Mouse (Mus musculus) C2C12 (cell line): ENCODE data around the gene Cercam.

Experiments
- CEBPB ChIP-seq: IDR thresholded peaks from one replicate; pipeline ENCODE4 v1.6.1; 2011; ENCODE audit warnings: low read depth, mild to moderate bottlenecking, control low read depth, moderate library complexity
- CTCF ChIP-seq: IDR thresholded peaks from one replicate; pipeline ENCODE4 v1.5.1; 2011; ENCODE audit not compliant: control insufficient read depth, insufficient read depth, insufficient read length
- FOSL1 ChIP-seq: IDR thresholded peaks from one replicate; pipeline ENCODE4 v1.8.0; 2011; ENCODE audit warnings: mild to moderate bottlenecking, low read length; ENCODE audit not compliant: poor library complexity, insufficient read depth, severe bottlenecking
- MYOG ChIP-seq: IDR thresholded peaks from one replicate; pipeline ENCODE4 v1.6.1; 2011; ENCODE audit not compliant: control insufficient read depth, insufficient read length; ENCODE audit errors: extremely low read depth
- USF1 ChIP-seq: IDR thresholded peaks from one replicate; pipeline ENCODE4 v1.6.1; 2011; ENCODE audit warnings: low read depth, mild to moderate bottlenecking, control low read depth, moderate library complexity

GRCm38 (mm10) chr2:29833796-29834195 is 35.2 kb upstream of the Cercam start:
- no peak for TF ChIP-seq USF1
- TF ChIP-seq CTCF = no peak
- no peak for TF ChIP-seq FOSL1
- TF ChIP-seq CEBPB = no peak
- no peak for TF ChIP-seq MYOG
